Mouse (Mus musculus) intestine, postnatal 0 days (tissue): ENCODE measurements at regions not wholly inside any gene's neighbourhood (a gene's known extent, or its start where the extent isn't known, plus 50 kb on each side); places are given as distances from the start of the nearest gene placed in this dataset.

Source experiments
- ATAC-seq: fragments of 200-750 bp; cut with Nextera tagmentation; 2 replicates; pipeline ENCODE4 v1.8.0; 2017; ENCODE audit warnings: mild to moderate bottlenecking, moderate TSS enrichment, moderate library complexity
- H3K27ac ChIP-seq: fragments of 300-500 bp; sonication (generic); 2 replicates; pipeline ENCODE4 v1.5.1; 2014; ENCODE audit warnings: mild to moderate bottlenecking, low read depth, low read length, moderate library complexity
- H3K27me3 ChIP-seq: fragments of 300-500 bp; sonication (generic); replicated peaks from 2 replicates; pipeline ENCODE4 v1.6.1; 2014; ENCODE audit warnings: low read length, mixed read lengths; ENCODE audit not compliant: control insufficient read depth, insufficient read depth
- H3K36me3 ChIP-seq: fragments of 300-500 bp; sonication (generic); 2 replicates; pipeline ENCODE4 v1.6.1; 2014; ENCODE audit warnings: mild to moderate bottlenecking, moderate library complexity; ENCODE audit not compliant: control insufficient read depth, insufficient read depth
- H3K4me1 ChIP-seq: fragments of 300-500 bp; sonication (generic); replicated peaks from 2 replicates; pipeline ENCODE4 v1.6.1; 2014; ENCODE audit warnings: antibody characterized with exemption, low read length, mixed read lengths; ENCODE audit not compliant: control insufficient read depth, insufficient read depth
- H3K4me2 ChIP-seq: fragments of 300-500 bp; sonication (generic); replicated peaks from 2 replicates; pipeline ENCODE4 v1.6.1; 2014; ENCODE audit warnings: low read depth, mild to moderate bottlenecking, moderate library complexity
- H3K4me3 ChIP-seq: fragments of 300-500 bp; sonication (generic); 2 replicates; pipeline ENCODE4 v1.5.1; 2014; ENCODE audit warnings: low read depth, low read length
- H3K9ac ChIP-seq: fragments of 300-500 bp; sonication (generic); 2 replicates; pipeline ENCODE4 v1.6.1; 2014; ENCODE audit warnings: mild to moderate bottlenecking, low read depth, low read length
- H3K9me3 ChIP-seq: fragments of 300-500 bp; sonication (generic); 2 replicates; pipeline ENCODE4 v1.6.1; 2016; ENCODE audit warnings: mixed run types; ENCODE audit not compliant: control insufficient read depth
- CTCF ChIP-seq: sonication (generic); IDR thresholded peaks from 2 replicates; pipeline ENCODE4 v1.5.1; 2016; ENCODE audit warnings: low read depth, mild to moderate bottlenecking, control low read depth, antibody characterized with exemption, moderate library complexity
- WGBS: fragments of 180-500 bp; shearing (Covaris S2); extraction: QIAGEN DNeasy Blood & Tissue Kit; methylation state at CpG from one replicate; pipeline ENCODE4 v1.1.7; 2014; 5-methylcytosine and 5-hydroxymethylcytosine counted together

DNA sequence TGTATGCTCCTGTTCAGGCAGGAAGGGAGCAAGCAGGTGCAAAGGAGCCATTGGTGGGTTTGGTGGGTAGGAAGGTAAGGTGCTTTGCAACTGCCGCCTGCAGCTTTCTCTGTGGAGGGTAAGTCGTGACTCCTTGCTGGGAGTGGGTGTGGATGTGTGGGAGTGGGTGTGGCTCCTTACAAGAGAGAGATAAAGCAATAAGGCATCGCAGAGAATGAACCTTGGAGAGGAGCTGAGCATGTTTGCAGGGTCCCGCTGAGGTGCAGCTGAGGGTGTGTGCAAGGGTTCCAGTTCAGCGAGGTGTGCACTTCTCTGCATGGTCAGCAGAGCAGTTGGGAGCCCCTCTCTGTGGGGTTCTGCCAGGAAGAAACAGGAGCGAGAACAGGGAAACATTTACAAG is 76.4 kb upstream of the Sgk1 start:
- ATAC-seq: no peak
- 0 out of 2 replicates have a peak, but pooled peaks cover 3% of the 10 kb centered on the region for H3K9me3 ChIP-seq
- H3K9ac ChIP-seq: no peak overlapping the region
- no peak for TF ChIP-seq CTCF
- H3K4me1 ChIP-seq: no peaks in the 10 kb centered on the region
- no peak overlapping the region for H3K4me3 ChIP-seq
- H3K4me2 ChIP-seq: no peak overlapping the region
- WGBS: 54% methylated on average over 6 of the region's 6 CpGs
- no peak overlapping the region for H3K27ac ChIP-seq
- no peaks in the 10 kb centered on the region for H3K36me3 ChIP-seq
- H3K27me3 ChIP-seq: no peaks in the 10 kb centered on the region

DNA sequence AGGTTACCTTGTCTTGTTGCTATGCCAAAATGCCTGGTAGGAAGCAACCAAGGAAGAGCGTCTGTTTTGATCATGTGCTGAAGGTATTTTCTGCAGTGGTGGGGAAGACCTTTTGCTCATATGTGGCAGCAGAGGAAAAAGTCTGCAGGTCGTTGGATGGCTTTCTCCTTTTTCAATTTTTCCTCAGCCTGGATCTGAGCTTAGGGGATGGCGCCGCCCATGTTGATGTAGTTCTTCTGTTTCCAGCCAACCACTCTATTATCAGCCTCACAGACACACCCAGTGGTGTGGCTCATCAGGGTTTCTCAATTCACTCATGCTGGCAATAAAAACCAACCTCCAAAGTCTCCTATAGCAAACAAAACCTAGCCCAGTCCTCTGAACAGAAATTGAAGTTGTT is 75.3 kb upstream of the Sgk1 start:
- ATAC-seq: no peak
- no peak for TF ChIP-seq CTCF
- no peak overlapping the region for H3K9ac ChIP-seq
- WGBS: 94% methylated on average over 4 of the region's 4 CpGs
- no peak overlapping the region for H3K4me2 ChIP-seq
- H3K27me3 ChIP-seq: no peaks in the 10 kb centered on the region
- no peak overlapping the region for H3K4me3 ChIP-seq
- H3K36me3 ChIP-seq: no peaks in the 10 kb centered on the region
- no peaks in the 10 kb centered on the region for H3K4me1 ChIP-seq
- no peak overlapping the region for H3K27ac ChIP-seq
- H3K9me3 ChIP-seq: 0 out of 2 replicates have a peak, but pooled peaks cover 3% of the 10 kb centered on the region

DNA sequence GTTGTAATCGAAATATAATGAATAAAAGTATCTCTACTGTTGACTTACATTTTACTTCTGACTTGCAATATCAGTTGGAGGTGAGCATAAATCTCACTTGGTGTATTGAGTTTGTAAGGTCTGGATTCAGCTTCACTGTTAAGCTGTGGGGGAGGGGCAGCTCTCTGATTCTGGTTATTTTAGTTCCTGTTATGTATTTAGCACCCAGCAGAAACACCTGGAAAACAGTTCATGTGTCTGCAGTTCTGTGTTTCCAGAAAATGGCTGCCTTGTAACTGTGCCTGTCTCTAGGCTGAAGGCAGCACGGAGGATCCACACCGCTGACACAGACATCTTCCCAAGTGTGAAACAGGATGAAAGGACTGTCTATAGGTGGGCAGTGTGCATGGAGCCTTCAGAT is 62.3 kb upstream of the Sgk1 start:
- H3K27ac ChIP-seq: no peak overlapping the region
- H3K4me3 ChIP-seq: no peak overlapping the region
- no peak for ATAC-seq
- H3K9me3 ChIP-seq: no peaks in the 10 kb centered on the region
- TF ChIP-seq CTCF: no peak
- no peak overlapping the region for H3K9ac ChIP-seq
- no peaks in the 10 kb centered on the region for H3K36me3 ChIP-seq
- no peaks in the 10 kb centered on the region for H3K4me1 ChIP-seq
- WGBS: 89% methylated on average over 3 of the region's 3 CpGs
- no peak overlapping the region for H3K4me2 ChIP-seq
- no peaks in the 10 kb centered on the region for H3K27me3 ChIP-seq

DNA sequence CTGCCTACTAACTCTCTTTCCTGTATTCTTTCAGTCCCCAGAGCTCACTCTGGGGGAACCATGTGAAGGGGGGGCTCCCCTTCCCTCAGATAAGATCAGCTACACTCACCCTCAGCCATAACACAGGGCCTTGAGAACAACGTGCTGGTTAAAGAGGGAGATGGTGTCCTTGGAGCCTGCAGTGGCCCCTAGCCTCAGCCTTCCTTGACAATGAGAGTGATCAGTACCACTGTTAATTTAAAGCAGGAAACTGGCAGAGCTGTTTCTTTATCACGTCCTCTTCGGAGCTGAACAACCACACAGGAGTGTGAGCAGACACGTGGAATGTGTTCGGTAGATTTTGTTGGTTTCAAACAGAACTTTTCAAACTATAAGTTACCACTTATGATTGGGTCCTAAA is 60.6 kb upstream of the Sgk1 start:
- 62% methylated on average over 5 of the region's 5 CpGs for WGBS
- Histone ChIP-seq H3K4me1 (no peaks in the 10 kb centered on the region), H3K4me2 (no peak overlapping the region), H3K27me3 (no peaks in the 10 kb centered on the region), H3K27ac (no peak overlapping the region), H3K36me3 (no peaks in the 10 kb centered on the region), H3K4me3 (no peak overlapping the region), H3K9ac (no peak overlapping the region), H3K9me3 (no peaks in the 10 kb centered on the region)
- TF ChIP-seq CTCF: no peak
- ATAC-seq: no peak

DNA sequence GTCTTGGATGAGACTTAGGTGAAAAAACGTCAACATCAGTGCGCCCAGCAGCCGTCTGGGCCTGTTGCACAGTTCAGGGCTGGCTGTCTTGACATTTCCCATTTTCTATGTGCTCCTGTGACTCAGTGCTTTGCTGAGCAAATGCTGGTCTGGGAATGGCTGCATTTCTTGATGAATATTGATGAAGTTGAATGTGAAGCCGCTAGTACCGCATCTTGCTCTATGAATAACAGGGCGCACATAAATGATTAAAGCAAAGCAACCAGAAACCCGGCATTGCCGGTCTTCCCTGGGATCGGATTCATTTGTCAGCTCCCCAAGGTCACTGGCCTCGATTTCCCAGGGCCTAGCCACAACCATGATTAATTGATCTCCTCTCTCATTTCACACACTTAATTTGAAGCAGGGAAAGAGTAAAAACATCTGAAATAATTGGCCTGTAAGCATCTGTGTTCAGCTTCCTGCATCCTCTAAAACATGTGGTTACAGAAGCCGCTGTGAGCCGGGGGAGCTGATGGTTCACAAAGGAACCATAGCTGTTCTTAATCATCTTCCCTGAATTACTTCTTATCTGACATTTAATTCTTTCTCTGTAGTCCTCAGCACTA is 57.5 kb upstream of the Sgk1 start:
- H3K9ac ChIP-seq: no peak overlapping the region
- TF ChIP-seq CTCF: no peak
- no peaks in the 10 kb centered on the region for H3K27me3 ChIP-seq
- WGBS: 74% methylated on average over 12 of the region's 12 CpGs
- ATAC-seq: no peak
- no peak overlapping the region for H3K4me3 ChIP-seq
- H3K27ac ChIP-seq: no peak overlapping the region
- no peaks in the 10 kb centered on the region for H3K36me3 ChIP-seq
- H3K4me1 ChIP-seq: no peaks in the 10 kb centered on the region
- H3K9me3 ChIP-seq: no peaks in the 10 kb centered on the region
- no peak overlapping the region for H3K4me2 ChIP-seq

DNA sequence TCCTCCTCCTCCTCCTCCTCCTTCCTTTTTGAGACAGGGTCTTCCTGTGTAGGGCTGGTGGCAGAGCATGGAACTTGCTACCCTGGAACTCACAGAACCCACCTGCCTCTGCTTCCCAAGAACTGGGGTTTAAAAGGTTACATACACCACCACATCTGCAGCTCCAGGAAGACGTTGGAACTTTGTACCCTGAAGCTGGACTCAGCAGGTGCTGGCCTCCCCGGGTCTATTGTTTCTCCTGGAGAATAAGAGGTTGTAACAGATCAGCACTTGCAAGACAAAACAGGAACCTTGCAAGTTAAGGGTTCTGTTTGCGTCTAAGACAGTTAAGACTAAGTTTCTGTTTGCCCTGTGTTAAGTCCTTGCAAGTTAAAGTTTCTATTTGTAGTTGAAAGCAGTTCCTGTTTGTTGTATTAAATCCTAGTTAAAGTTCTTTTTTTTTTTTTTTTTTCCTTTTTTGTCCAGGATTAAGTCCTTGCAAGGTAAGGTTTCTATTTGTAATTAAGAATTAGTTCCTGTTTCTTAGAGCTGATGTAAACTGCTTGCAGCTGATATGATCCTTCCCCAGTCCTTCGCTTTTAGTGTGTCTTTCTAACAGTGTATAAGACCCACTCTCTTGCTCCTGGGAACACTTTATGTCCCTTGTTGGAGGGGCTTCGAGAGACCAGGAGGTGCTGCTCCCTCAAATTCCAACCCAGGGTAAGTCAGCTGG is 55.0 kb upstream of the Sgk1 start:
- Histone ChIP-seq H3K9me3 (no peaks in the 10 kb centered on the region), H3K4me3 (no peak overlapping the region), H3K36me3 (no peaks in the 10 kb centered on the region), H3K9ac (no peak overlapping the region), H3K4me1 (no peaks in the 10 kb centered on the region), H3K27ac (peak overlapping the region; percentile 42), H3K4me2 (peak overlapping the region; percentile 45), H3K27me3 (no peaks in the 10 kb centered on the region)
- peak; percentile 92 for ATAC-seq
- TF ChIP-seq CTCF: no peak
- 36% methylated on average over 5 of the region's 5 CpGs for WGBS
